Mouse (Mus musculus) Muller cell, postnatal 12 days (primary cell): ENCODE measurements at regions not wholly inside any gene's neighbourhood (a gene's known extent, or its start where the extent isn't known, plus 50 kb on each side); places are given as distances from the start of the nearest gene placed in this dataset.

Source experiments
- DNase-seq: peaks from one replicate; pipeline ENCODE4 v3.0.0-alpha.2; 2015; ENCODE audit errors: inconsistent ontology term

DNA sequence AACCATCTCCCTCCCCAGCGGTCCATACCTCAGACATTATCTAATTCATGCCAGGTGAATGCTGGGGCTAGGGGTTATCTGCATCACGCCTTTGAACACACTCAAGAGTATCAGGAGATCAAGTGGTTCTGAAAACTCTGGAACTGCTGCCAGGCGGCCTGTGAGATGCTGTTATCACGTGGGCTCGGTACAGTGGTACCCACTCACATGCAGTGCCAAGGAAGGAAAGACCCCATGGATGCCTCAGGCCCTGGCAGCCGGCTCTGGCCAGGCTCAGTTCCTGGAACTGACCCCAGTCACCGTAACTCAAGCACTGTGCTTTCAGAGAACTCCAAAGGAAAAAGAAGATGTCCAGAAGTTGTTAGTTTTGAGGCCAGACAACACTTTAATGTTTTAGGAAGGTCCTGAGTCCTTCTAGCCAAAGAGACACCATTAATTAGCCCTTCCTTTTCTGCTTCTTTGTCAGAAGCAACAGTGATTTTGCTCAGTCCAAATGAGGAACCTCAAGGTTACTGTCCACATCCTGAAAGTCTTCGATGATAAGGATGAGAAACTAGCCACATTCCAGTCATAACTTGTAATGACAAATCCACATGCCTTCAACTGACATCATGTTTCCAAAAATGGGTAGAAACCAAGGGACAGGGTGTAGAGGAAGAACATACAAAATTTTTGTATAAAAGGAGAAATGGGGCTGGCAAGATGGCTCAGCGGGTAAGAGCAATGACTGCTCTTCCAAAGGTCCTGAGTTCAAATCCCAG, 126.1 kb downstream of the Zbtb18 start:
- peak; percentile 23 for DNase-seq

DNA sequence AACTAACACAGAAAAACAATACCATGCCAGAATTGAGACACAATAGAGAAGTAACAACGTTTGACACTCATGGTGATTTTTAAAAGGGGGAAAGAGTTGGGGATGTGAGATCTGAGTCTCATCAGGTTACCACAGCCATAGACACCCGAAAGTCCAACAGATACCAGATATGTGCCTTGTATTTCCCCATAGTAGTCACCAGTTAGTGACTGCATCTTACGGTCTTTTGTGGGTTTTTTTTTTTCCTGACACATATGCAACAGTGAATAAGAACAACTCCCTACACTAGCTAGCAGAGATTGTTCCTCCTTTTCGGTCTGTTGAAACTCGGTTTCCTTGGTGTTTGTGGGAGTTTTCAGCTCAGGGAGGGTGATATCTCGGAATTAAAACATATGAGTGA, 127.4 kb downstream of the Zbtb18 start:
- DNase-seq = no peak

DNA sequence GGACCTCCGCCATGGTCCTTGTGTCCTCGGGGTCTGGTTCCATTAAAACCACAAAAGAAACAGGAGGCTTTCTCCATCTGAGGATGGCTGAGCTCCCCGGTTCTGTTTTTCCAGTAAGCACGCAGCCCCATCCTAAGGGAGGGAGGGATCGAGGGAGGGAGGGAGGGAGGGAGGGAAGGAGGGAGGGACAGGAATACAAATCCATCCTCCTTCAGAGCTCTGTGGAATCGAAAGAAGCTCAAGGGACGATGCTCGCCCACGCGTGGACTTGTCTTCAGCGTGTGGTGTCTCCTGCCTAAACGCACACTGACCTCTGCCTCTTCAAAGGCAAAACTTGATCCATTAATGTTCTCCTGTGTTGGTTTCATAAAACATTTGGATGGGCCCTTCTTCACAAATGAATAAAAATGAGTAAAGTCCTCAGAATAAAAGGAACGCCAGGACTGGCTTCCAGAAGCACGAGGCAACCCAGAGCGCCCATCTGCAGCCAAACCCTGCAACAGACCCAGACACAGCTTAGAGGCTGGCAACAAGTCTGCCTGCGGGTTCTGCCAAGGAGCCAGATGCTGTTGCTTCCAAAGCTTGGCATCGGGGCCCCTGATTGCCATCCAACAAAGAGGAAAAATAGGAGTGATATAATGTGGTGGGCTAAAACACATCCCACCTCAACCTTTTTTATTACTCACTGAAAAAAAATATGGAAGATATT, 131.0 kb downstream of the Zbtb18 start:
- DNase-seq = no peak

DNA sequence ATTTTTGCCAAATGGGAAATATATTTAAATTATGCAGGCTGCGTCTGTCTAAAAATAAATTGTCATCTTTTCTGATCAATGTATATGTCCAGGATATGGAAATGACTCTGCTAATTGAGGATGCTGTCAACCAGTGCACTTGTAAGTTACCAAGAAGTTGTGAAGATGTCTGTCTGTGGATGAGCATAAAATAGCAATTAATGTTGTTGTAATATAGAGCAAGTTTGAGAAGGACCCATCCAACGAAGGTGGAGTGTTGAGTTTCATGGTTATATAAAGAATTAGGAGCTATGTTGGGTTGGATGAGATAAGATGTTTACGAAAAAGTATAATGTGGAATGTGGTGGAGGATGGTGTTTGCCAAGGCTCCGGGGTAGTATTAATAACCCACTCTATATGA, 131.6 kb downstream of the Zbtb18 start:
- DNase-seq = no peak

DNA sequence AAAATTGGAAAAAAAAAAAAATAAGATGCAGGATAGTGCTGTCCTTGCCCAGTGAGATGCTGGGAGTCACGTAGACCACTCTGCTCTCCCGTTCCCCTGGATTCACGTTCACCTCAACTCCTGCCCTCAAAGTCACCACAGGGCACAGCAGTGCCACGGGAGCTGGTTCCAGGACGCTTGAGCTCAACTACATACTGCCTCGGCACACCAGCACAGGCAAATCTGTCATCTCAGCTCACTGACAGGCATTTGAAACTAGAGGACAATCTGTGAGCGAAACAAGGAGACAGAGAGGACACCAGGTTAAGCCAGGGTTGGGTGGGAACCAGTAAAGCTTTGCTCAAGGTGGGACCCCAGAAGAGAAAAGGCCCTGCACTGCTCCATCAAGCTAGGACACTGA, 132.2 kb downstream of the Zbtb18 start:
- no peak for DNase-seq

DNA sequence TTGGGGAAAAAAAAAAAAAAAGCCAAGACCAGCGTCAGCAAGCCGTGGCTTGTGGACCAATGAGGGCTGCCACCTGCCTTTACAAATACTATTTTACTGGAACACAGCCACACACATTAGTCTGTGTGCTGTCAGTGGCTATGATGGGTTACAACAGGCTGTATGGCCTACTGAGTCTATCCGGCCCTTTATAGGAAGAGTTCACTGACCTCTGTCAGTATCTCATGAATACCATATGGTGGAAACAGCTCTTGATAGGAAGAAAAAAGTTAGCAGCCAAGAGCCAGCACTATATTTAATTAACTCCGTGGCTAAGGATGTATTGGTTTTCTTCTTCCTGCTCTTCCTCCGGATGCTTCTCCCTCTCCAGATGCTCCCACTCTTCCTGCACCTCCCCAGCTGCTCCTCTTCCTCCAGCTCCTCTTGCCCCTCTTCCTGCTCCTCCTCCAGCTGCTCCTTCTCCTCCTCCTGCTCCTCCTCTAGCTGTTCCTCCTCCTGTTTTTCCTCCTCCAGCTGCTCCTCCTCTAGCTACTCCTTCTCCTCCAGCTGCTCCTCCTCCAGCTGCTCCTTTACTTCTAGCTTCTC, 142.2 kb downstream of the Zbtb18 start:
- no peak for DNase-seq

DNA sequence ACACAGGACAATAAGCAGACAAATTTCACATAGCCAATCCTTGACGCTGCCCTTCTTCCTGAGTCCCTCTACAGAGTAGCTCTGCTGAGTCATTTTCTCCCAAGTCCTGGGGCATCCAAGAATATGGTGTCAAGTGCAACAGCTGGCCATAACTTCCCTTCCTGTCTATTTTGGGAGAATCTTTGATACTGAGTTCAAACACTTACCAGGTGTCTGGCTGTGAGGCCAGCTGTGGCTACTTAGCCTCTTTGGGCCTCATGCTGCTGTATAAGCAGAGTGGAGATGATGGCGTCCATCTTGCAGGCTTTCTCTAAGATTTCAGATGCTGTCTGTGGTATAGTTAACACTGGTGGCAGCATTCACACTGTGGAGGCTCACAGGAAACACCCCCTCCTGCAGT, 143.2 kb downstream of the Zbtb18 start:
- no peak for DNase-seq

DNA sequence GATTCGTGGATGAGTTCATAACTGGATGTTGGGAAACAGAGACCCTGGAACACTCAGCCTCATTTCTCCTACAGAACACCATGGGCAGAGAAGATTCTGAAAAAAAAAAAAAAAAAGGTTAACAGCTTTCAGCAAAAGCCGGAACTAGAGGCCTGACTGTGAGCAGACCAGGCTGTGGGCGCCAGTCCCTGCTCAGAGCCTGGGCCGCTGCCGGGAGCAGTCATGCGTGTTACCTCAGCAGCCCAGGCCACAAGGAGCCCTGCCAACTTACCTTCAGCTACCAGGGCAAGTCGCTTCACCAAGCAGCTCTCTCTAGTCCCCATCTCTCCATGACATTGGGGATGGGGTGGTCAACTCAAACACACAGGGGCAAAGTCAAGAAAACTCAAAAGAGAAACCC, 140.6 kb upstream of the 1700016C15Rik start:
- peak; percentile 43 for DNase-seq

DNA sequence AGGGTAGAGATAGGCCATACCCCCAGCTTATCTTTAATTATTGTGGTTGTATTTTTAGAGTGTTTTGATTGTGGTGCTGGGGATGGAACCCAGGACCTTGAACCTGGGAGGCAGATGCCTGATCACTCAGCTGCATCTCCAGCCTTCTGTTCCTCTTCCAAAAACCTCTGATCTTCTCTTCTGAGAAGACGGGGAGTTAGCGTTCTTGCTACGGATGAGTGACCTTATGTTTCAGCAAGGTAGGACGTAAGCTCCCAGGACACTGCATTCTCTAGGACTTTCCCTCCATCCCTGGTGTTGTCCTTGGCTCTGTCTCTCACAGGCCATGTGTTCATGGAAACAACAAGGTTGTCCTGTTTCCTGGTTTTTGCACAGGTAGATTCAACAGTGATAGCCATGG, 140.0 kb upstream of the 1700016C15Rik start:
- DNase-seq = no peak

DNA sequence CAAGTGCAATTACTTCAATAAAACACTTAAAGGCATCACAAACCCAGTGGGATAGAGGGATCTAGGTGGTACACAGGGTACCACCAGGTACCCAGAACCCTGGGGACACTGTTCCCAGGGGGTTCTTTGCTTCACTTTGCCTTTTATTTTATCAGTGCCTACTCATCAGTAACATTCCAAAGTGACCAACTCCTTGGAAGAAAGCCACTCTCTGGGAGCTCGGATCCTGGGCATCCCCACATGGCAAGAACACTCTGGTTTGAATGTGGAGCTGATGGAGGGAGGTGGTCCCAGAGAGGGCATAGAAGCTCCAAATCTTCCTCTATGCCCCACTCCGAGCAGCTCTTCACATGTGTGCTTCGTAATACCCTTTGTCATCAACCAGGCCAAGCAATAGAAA, 137.9 kb upstream of the 1700016C15Rik start:
- DNase-seq = no peak

DNA sequence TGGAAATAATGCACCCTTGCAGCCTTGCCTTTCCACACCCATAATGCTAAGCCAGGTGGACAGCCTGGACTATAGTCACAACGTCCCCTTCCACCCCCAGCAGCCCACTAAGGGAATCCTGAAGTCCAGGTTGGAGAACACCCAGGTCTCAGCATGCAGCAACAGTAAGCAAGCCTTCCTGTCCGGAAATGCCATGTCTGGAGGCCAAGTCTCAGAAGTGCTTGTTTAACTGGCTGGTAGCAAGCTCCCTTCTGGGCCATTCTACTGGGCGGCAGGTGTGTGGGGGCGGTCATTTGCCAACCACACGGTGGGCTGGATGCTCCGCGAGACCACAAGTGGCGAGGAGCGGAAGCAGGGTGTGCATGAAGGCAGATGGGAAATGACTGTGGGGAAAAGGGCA, 137.3 kb upstream of the 1700016C15Rik start:
- no peak for DNase-seq

DNA sequence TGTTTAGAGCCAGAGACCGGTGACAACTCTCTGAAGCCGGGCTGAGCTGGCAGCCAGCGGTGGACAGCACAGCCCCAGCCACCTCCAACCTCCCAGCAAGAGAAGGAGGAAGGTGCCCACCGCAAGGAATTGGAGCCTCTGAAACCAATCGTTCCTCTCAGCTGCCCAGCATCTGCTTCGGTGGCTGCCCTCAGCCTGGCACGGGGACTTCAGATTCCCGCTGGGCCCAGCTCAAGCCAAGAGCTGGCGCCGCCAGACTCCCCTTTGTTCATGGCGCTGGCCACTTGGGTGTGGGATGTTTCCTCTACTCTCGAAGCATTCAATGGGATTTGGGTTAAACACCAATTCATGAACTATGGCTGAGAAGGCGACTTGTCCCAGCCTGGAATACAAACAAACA, 135.3 kb upstream of the 1700016C15Rik start:
- no peak for DNase-seq

DNA sequence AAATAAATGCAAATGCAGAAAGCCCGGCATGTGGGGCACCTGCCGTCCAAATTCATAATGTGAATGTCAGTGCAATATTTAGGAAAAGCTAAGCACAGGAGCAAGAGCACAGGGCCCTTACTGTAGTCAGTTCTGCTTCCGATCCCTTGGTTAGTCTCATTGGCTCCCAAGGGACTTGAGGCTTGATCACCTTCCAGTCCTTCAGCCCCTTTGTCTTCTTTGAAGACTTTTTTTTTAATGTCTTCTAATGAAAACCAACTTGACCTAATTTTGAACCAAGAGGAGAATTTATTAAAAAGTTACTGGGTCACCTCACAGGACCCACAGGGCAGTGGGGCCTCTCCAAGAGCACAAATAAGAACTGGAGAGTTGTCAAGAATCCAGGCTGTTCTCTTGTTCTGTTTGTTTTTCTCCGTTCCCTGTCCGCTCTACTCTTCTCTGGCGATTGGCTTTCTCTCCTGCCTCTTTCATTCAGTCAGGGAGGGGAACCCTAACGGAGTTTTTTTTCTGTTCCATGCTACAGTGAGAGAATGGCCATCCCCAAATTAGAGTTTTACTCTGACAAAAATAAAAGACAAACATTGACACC, 134.2 kb upstream of the 1700016C15Rik start:
- no peak for DNase-seq

DNA sequence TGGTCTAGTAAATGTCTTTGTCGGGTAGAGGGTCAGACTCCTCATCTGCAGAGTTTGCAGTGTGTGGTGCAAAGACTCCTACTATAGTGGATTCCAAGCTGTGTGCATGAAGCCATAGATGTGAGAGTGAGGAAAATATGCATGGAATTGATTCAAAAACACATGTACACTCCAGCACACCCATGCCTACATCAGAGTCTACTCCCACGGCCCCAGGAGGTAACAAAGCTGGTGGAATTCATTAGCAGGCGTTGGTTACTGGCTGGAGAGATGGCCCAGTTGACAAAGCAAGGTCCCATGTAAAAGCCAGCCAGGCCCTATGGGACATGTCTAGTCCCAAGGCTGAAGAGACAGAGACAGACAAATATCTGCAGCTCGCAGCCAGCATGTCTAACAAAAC, 132.6 kb upstream of the 1700016C15Rik start:
- DNase-seq = peak; percentile 49

DNA sequence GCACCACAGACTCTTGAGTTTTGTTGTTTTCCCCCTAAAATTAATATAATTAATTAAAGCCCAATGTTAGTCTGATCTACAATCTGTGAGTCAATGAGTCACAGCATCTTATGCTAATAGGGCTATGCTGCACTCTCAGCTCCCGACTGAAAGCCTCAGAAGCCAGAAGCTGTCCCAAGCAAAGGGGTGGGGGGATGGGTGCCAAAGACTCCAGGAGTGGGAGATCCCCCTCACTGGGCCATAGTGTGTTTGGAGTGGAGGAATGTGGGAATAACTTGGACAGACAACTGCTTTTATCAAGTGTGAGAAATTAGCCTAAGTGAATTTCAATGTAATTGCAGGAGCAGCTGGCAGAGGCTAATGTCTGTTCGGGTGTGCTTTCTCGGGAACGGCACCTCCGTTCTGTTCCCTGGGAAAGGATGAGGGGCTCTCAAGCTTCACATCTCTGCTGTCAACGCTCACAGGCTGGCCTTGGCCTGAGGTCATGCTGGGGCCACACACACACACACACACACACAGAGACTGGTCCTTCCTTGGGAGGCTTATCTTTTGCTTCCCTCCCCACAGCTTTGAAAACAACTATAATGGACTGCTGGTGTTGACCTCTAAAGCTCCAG, 124.2 kb upstream of the 1700016C15Rik start:
- DNase-seq = peak; percentile 57

DNA sequence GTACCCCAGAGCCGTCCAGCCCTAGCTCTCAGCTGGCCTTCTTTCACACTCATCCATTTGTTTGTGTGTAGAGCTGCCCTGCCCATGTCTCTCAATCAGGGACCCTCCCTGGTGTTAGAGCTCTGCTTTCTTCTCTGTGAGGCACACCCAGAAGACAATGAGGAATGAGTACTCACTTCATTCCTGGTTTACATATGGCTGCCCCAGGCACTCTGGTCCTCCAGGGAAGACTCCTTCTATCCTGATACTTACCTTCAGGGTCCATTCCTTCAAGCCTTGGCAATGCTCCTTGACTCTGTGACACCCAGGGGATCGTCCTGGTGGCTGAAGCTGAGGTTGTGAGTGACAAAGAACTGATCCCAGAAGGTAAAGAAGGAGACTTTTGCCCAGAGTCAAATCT, 122.0 kb upstream of the 1700016C15Rik start:
- DNase-seq = no peak

DNA sequence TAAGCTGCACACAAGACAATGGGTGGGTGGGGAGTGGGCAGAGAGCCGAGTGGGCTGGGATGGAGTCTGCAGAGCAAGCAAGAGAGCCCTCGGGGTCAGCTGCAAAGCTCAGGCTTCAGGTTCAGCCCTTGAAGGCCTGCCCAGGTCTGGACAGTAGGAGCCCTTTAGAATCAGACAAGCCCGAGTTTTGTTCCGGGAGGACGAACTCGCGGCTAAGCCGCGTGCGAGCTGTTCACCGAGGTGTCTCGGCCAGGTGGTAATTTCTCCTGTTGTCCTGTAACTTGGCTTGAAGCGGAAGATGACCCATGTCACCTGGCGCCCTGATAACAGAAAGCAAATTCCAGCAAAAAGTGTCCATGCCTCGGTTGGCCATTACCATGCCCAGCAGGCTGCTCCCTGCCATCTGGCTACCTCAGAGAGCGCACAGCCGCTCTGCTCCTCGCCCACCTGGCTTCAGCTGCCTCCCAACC, 121.0 kb upstream of the 1700016C15Rik start:
- no peak for DNase-seq

DNA sequence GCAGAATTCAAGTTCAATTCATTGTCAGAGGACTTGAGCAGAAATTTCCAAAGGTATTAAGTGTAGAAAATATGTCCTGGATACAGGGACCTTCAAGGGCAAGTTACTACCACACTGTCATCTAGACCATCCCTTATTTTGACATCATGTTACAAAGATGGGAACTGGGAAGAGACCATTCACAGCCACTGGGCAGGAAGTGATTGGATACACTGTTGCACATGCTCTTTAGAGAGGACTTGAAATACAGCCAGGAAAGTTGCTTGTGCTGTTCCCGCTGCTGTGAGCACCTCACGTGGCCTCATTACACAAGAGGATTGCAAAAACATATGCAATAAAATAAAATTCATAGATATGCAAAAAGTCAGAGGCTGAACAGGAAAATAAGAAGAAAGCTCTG, 120.4 kb upstream of the 1700016C15Rik start:
- no peak for DNase-seq

DNA sequence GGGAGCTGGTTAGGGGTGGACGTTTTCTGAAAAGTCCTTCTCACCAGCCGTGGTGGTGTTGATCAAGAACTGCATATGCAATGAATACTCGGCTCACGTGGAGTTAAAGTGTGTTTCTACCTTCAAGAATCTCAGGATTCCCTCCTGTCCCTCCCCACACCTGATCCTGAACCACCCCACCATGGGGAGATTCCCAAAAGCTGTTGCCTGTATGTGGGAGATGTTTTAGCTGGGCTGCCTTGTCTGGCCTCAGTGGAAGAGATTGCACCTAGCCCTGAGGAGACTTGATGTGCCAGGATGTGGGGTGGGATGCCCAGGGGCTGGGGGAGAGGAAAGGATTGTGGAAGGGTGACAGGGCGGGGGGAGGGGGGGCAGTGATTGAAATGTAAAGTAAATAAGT, 119.9 kb upstream of the 1700016C15Rik start:
- DNase-seq = no peak

DNA sequence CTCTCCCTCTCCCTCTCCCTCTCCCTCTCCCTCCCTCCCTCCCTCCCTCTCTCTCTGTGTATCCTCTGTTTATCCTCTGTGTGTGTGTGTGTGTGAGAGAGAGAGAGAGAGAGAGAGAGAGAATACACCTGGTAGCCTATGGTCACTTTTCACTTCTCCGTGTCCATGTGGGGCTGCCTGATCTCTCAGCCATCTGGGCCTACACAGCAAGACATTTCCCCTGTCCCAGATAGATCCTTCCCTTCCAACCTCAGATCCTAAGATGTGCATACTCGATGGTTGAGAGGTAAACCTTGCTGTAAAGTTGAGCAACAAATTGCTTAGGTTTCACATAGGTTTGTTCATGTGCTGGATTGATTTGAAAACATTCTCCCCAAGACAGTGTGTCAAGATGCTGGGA, 119.5 kb upstream of the 1700016C15Rik start:
- DNase-seq = no peak

DNA sequence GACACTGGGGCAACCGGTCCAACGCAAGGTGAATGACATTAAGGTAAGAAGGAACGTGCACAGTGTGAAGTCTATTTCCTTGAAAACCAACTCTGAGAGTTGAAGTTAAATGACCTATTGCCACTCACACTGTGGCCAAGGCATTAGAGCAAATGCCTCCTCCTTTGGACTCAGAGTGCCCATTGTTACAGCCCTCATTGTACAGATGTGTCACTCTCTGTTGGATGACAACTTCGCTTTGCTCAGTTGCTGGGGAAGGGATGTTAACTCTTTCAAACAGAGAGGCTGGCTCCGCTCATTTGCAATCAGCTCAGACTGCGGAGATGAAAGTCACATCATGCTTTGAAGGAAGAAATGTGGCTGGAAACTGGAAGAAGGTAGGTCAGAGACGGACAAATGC, 117.1 kb upstream of the 1700016C15Rik start:
- DNase-seq = no peak

DNA sequence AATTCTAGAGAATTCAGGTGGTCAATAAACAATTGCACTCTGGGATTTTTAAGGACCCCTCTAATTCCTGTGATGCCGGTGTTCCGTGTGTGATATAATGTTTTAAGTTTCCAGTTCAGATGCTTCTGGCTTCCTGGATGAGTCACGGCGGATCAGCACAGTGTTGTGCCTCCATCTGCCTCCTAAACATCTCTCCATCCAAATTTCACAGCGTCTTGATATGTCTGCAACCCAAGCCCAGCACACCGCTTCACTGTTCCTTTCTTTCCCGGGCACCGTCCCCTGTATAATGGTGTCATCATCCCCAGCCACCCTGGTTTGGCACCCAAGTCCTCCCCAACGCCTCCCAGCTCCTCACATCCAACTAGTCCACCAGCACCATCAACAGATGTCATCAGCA, 114.0 kb upstream of the 1700016C15Rik start:
- DNase-seq = no peak
